Mouse (Mus musculus) embryonic stem cell, embryonic (primary cell): ENCODE results near the gene Orai3.
"Not testable (repeated sequence)": the region's sequence is repeated elsewhere in the genome, so short reads cannot be mapped to it uniquely, and the experiment has no call there.

Experiments
- CTCF ChIA-PET, 4 experiments: fragments of 300-600 bp in 2 of 4; fragments of 350-600 bp in 2 of 4; sonication (Branson Sonifier 250); formaldehyde crosslinking; loops; one replicate each; lab custom pipeline; 2022; ENCODE audit warnings: inconsistent platforms in 2 of 4; lab: Charles Lee
- POLR2A ChIA-PET, 4 experiments: fragments of 300-600 bp in 2 of 4; fragments of 350-600 bp in 2 of 4; sonication (Branson Sonifier 250); formaldehyde crosslinking; loops; one replicate each; lab custom pipeline; 2022; ENCODE audit warnings: antibody characterized with exemption in 4 of 4, inconsistent platforms in 1 of 4; lab: Charles Lee

The Orai3 gene

DNA sequence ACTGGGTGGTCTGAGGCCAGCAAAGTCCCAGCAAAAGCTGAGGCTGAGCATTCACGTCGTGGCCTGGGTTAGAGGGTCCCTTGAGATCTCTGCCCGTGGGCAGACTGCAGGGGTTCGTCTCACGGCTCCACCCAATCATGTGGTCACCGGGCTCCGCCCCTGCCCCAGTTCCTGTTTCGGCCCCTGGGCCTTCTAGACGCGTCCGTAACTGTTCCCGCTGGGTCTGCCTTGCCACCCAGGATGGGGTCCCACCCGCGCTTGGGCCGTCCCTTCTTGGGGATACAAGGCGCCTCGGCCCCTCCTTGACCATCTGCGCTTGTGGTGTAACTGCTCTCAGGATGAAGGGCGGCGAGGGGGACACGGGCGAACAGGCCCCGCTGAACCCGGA is at the start of gene Orai3:
Gene Orai3 (plus strand): TSS at position 165 of the 388 bp plus-strand sequence.
- ChIA-PET POLR2A (interaction anchor here in 3 of 4 experiments (0.6 to 2.5 kb wide), 43 partner anchors 9 to 975 kb away, joined by 3 to 18 read pairs (median 5); partner anchors contain the start of genes Ctf1 (in 2 of the 3), Kat8 (in 2 of the 3), Ccdc189 (in 1 of the 3) and Fus (in 1 of the 3)), CTCF (interaction anchor here in 2 of 4 experiments (0.6 to 1.4 kb wide), 3 partner anchors 76 to 150 kb away, joined by 3 to 4 read pairs (median 3); no protein-coding TSS in a partner anchor)

DNA sequence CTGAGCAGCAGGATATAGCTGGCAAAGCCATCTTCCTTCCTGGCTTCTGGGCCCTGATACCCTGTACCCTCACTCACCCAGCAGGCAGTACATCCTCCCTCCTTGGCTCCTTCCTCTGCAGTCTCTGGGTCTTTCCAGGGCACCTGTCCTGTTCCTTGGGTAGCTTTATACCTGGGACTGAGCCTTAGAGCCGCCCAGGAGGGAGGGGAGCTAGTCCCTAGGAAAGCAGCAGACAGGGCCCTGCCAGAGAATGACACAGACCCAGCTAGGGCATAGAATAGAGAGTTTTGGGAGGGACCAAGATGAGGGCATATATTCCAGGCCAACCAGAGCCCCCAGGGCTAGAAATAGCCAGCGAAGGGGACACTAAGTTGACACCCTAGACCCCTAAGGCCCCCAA is 44.1 kb upstream of the Orai3 start:
- CTCF ChIA-PET: interaction anchor here in 2 of 4 experiments (0.9 to 2.1 kb wide), 3 partner anchors 19 to 68 kb away, joined by 3 to 5 read pairs (median 4); partner anchors contain the start of gene Fbxl19 (in 1 of the 2)

DNA sequence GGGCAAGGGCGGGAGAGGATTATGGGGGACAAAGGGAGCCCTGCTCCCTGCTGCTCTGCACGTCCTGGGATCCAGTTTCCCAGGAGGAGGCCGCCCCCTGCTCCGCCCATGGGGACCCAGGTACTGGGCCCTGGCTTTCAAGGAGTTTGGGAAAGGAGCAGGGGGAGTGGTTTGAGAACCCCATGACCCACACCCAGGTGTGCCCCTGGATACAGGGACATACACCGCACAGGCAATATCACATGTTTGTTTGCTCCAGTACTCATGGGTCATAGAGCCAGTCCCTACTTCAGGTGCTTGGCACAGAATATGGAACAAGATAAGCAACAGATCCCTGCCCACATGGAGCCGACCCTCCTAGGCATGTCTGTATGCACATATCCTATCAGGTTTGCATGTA is 43.7 kb upstream of the Orai3 start:
- CTCF ChIA-PET: interaction anchor here in 3 of 4 experiments (0.9 to 2.1 kb wide), 4 partner anchors 9 to 75 kb away, joined by 3 to 7 read pairs (median 4); partner anchors contain the start of genes Fbxl19 (in 1 of the 3) and Hsd3b7 (in 1 of the 3)

More for the DNA sequence above, 44.1 kb upstream of the Orai3 start:
- POLR2A ChIA-PET: interaction anchor here in 2 of 4 experiments (0.5 to 3.2 kb wide), 5 partner anchors 12 to 243 kb away, joined by 3 to 14 read pairs (median 3); partner anchors contain the start of genes Bcl7c (in 1 of the 2), Ctf1 (in 1 of the 2) and Fbxl19 (in 1 of the 2)

DNA sequence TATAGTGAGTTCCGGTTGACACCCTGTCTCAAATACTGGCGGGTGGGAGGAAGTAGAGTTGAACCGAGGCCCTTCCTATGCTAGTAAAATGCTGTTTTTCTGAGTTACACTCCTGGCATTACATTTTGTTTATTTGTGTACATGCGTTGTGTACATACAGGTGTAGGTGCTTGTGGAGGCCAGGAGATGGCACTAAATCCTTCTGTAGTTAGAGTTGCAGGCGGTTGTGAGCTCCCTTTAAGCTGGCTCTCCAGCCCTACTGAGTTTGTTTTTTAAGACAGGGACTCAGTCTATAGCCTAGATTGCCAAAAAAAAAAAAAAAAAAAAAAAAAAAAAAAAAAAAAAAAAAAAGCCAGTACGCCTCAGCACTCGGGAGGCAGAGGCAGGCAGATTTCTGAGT is 41.7 kb upstream of the Orai3 start:
- ChIA-PET CTCF (interaction anchor here (0.5 to 2.3 kb wide), 52 partner anchors 11 to 1325 kb away, joined by 3 to 19 read pairs (median 5); partner anchors contain the start of genes Fbxl19 (in 4 of the 4), Ctf1 (in 2 of the 4), Stx1b (in 1 of the 4) and Stx4a (in 1 of the 4)), POLR2A (interaction anchor here (0.5 to 2.6 kb wide), 32 partner anchors 8 to 1226 kb away, joined by 3 to 11 read pairs (median 3); partner anchors contain the start of genes Ccdc189 (in 1 of the 4), Ctf1 (in 1 of the 4), Fbxl19 (in 1 of the 4) and Rnf40 (in 1 of the 4))

More for the DNA sequence above, 43.7 kb upstream of the Orai3 start:
- POLR2A ChIA-PET: interaction anchor here in 2 of 4 experiments (0.5 to 2.3 kb wide), 5 partner anchors 9 to 242 kb away, joined by 3 to 14 read pairs (median 3); partner anchors contain the start of genes Ctf1 (in 1 of the 2) and Fbxl19 (in 1 of the 2)

DNA sequence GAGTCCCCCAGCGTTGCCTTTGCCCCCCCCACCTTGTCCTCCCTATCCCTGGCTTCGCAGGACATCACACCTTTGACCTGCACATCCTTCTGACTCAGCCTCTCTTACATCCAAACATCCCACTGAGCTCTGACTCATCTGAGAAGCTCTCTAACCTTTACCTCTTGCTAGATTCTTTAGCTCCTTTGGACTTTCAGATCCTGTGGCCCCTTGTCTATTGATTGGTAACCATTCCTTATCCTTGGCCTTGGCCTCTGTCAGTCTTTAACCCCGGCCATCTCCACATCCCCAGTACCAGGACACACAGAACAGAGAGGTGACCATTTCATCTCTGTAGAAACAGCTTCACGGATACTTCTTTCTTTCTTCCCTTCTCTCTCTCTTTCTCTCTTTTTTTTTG is 39.4 kb upstream of the Orai3 start:
- CTCF ChIA-PET: interaction anchor here in 2 of 4 experiments (0.6 to 1.7 kb wide), 4 partner anchors 18 to 86 kb away, joined by 3 to 5 read pairs (median 4); no protein-coding TSS in a partner anchor
- POLR2A ChIA-PET: interaction anchor here in 3 of 4 experiments (0.6 to 2.6 kb wide), 10 partner anchors 9 to 236 kb away, joined by 3 to 8 read pairs (median 4); partner anchors contain the start of genes Fbxl19 (in 2 of the 3) and Ctf1 (in 1 of the 3)

DNA sequence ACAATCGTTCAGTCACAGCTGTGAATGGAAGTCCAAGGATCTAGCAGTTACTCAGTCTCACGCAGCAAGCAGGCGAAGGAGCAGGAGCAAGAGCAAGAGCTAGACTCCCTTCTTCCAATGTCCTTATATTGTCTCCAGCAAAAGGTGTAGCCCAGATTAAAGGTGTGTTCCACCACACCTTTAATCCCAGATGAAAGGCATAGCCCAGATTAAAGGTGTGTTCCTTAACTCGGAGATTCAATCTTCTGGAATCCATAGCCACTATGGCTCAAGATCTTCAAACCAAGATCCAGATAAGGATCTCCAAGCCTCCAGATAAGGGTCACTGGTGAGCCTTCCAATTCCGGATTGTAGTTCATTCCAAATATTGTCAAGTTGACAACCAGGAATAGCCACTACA is 37.5 kb upstream of the Orai3 start, which contains the start of gene Ctf2:
Gene Ctf2 (minus strand): TSS at position 101 of the 400 bp plus-strand sequence.
- POLR2A ChIA-PET, CTCF ChIA-PET: not testable (repeated sequence)

DNA sequence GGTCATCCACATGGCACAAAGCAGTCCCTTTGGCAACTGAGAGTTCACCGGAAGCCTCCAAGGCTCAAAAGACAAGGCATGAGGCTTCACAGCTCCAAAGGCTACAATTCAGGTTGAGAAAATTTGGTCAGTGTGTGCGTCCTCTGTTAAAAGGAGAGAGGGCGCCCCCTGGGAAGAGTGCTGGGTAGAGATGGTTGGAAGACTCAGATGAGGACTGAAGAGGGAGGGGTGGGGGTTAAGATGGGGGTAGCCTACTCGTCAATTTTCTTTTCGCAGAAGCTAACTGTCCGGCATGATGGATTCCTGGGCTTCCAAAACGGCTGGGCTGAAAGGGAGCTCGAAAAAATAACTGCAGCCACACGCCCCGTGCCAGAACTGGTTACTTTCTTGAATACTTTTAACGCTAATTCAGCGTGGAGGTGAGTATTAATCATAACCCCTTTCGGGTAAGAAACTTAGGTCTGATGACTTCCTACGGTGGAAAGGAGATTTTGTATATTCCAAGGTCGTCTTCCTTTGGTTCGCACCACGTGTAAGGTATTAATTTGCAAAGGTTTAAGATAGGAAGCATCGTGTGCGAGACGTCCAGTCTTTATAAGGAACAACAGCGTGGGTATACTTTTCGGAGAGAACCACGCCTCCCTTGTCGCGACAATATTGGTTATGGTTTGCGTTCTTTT is 25.1 kb upstream of the Orai3 start, which contains the start of gene Fbxl19:
Gene Fbxl19 (plus strand): TSS at position 178 of the 680 bp plus-strand sequence.
- POLR2A ChIA-PET: interaction anchor here (0.6 to 5.7 kb wide), 29 partner anchors 9 to 286 kb away, joined by 3 to 39 read pairs (median 5); partner anchors contain the start of genes Ctf1 (in 3 of the 4), Kat8 (in 1 of the 4) and Setd1a (in 1 of the 4)
- CTCF ChIA-PET: interaction anchor here (0.6 to 4.2 kb wide), 20 partner anchors 9 to 188 kb away, joined by 3 to 21 read pairs (median 5); partner anchors contain the start of genes Ctf1 (in 1 of the 4) and Zfp629 (in 1 of the 4)

DNA sequence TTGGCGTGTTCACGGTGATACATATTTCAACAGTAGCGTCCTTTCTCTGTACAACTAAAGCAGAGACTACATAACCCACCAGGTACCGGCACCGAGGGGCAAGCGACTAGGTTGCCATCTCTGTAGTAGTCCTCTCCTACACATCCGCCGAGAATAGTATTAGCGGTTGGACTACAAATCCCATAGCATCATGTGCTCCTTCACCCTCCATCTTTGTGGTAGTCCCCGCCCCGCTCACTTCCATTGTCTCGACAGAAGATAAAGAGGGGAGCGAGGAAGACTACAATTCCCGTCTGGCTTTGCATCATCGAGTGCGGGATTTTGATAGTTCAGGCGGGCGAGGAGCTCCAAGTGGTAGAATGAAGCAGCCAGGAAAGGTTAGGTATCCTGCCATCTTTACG is 24.4 kb upstream of the Orai3 start:
- ChIA-PET POLR2A (interaction anchor here in 3 of 4 experiments (0.6 to 6.1 kb wide), 45 partner anchors 9 to 274 kb away, joined by 3 to 56 read pairs (median 4); partner anchors contain the start of genes Ctf1 (in 3 of the 3), Setd1a (in 3 of the 3), Orai3 (in 2 of the 3) and Ccdc189 (in 1 of the 3)), CTCF (interaction anchor here in 3 of 4 experiments (0.6 to 4.2 kb wide), 12 partner anchors 17 to 88 kb away, joined by 3 to 21 read pairs (median 4); partner anchors contain the start of gene Ctf1 (in 1 of the 3))

DNA sequence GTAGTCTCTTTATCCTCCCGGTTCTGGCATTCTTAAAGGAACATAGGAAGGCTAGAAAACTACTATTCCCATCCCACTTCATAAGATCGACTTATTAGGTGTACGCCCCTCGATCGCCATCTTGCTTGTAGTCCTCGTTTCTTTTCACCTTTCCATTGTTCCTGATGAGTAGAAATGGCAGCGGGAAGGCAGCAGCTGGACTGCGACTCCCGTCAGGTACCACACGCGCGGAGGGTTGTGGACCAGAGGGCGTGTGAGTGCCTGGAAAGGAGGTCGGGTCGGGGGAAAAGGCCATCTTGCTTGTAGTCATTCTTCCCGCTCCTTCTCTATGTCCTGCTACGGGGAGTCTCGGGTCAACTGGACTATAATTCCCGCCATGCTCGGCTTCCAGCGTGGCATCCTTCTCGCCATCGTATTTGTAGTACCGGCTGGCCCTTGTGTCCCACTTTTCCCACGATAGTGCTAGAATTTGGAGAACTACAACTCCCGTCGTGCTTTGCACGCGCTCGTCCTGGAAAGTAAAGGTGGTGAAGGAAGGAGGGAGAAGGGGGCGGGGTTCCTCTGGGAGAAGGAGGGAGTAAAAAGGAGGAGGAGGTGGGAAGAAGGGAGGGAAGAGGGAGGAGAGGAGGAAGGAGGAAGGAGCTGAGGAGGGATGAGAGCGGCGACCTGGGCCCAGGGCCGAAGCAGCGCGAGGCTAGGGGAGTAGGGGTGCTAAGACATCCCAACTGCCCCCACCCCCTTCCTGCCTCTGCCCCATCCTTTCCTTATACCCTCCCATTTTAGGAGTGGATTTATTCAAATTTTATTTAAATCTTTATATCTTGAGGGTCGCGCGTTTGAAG is 23.7 kb upstream of the Orai3 start:
- ChIA-PET POLR2A (interaction anchor here in 3 of 4 experiments (0.6 to 6.1 kb wide), 57 partner anchors 9 to 275 kb away, joined by 3 to 56 read pairs (median 4); partner anchors contain the start of genes Ctf1 (in 3 of the 3), Setd1a (in 3 of the 3), Orai3 (in 2 of the 3) and Ccdc189 (in 1 of the 3)), CTCF (interaction anchor here (0.5 to 4.2 kb wide), 19 partner anchors 15 to 663 kb away, joined by 3 to 21 read pairs (median 3); partner anchors contain the start of genes Bcl7c (in 1 of the 4), Ctf1 (in 1 of the 4) and Setd1a (in 1 of the 4))

DNA sequence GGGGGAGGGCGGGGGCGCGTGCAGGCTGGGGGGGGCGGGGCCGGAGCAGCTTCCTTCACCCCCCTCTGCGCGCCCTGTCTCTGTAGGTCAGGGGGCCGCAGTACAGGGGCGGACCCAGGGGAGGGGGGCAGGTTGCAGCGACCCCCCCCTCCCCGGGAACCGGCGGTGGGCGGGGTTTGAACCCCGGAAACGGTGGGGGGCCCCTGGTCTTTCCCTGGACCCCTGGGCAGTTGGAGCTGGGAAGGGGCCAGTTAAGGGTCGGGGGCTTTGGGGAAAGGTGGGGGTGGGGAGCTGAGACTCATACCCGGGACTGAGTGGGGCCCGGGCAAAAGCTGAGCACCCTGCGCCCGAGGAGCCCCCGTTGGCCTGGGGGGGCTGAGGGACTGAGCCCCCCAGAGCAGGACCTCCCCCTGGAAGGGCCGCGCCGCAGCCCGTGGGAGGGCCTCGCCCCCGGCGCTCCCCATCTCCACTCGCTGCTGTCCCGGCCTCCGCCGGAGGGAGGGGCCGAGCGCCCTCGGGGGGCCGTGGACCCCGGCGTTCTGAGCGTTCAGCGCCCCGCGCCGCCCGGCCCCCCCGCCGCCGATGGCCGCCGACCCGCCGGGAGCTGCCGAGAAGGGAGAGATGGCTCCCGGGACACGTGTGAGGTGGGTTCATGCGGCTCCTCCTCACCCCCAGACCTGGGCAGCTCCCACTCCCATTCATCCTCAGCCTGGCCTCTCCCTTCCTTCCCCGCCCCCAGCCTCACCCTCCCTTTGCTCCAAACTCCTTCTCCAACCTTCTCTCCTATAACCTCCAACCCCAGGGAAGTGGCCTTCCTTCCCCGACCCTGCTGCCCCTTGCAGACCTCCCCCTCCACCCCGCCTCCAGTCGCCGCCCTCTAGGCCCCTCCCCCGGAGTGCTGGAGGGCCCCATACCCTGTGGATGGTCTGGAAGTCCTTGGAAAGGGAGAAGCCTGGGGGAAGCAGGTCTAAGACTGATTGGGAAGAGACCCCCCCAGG is 22.8 kb upstream of the Orai3 start:
- POLR2A ChIA-PET: interaction anchor here (0.6 to 6.1 kb wide), 55 partner anchors 8 to 320 kb away, joined by 3 to 56 read pairs (median 4); partner anchors contain the start of genes Ctf1 (in 3 of the 4), Setd1a (in 3 of the 4), Kat8 (in 2 of the 4) and Orai3 (in 2 of the 4)
- CTCF ChIA-PET: interaction anchor here (0.5 to 4.2 kb wide), 13 partner anchors 14 to 662 kb away, joined by 3 to 21 read pairs (median 3); partner anchors contain the start of genes Bcl7c (in 1 of the 4), Ctf1 (in 1 of the 4) and Setd1a (in 1 of the 4)

DNA sequence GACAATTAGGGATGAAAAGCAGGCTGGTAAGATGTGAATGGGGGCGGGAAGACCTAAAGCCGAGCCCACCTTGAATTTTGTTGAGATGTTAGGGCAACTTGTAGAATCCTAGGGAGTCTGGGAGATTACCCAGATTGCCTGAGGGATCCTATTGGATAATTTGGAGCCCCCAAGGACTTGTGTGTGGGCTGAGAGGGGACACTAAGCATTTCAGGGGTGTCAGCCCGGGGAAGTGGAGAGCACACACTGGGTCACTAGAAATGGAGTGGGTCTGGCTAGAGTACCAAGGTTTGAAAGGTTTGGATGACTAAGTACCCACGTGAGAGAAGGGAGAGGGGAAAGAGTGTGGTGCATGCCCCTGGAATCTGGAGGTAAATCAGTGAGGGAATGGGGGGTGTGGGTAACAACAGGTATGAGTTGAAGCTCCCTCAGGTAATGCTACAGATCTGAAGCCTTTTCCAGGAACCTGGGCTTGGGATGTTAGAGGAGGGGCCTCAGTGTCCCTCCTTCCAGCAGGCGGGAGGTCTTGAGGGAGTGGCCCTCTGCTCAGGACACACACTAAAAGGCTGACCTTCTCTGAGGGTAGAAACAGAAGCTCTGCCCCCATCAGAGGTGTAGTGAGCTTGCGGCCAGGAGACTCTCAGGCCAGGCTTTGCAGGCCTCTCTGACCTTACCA is 21.9 kb upstream of the Orai3 start:
- ChIA-PET POLR2A (interaction anchor here in 3 of 4 experiments (0.5 to 6.1 kb wide), 27 partner anchors 8 to 391 kb away, joined by 3 to 56 read pairs (median 7); partner anchors contain the start of genes Ctf1 (in 2 of the 3), Setd1a (in 2 of the 3), Kat8 (in 1 of the 3) and Orai3 (in 1 of the 3)), CTCF (interaction anchor here in 3 of 4 experiments (0.5 to 1.5 kb wide), 7 partner anchors 13 to 567 kb away, joined by 3 to 4 read pairs (median 3); partner anchors contain the start of genes Bcl7c (in 1 of the 3) and Setd1a (in 1 of the 3))

DNA sequence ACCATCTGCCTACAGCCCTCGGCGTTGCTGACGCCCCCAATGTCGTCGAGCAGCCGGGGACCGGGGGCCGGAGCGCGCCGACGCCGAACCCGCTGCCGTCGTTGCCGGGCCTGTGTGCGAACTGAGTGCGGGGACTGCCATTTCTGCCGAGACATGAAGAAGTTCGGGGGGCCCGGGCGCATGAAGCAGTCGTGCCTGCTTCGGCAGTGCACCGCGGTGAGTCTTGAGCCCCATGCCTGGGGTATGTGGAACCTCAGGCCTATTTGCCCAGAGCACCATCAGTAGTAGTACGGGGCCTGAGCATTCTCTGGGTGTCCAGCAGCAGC is 21.4 kb upstream of the Orai3 start:
- ChIA-PET CTCF (interaction anchor here in 2 of 4 experiments (0.5 to 1.5 kb wide), 4 partner anchors 73 to 567 kb away, joined by 3 read pairs; no protein-coding TSS in a partner anchor), POLR2A (interaction anchor here in 3 of 4 experiments (0.5 to 6.1 kb wide), 16 partner anchors 8 to 390 kb away, joined by 3 to 56 read pairs (median 4); partner anchors contain the start of genes Setd1a (in 2 of the 3), Ctf1 (in 1 of the 3) and Orai3 (in 1 of the 3))

DNA sequence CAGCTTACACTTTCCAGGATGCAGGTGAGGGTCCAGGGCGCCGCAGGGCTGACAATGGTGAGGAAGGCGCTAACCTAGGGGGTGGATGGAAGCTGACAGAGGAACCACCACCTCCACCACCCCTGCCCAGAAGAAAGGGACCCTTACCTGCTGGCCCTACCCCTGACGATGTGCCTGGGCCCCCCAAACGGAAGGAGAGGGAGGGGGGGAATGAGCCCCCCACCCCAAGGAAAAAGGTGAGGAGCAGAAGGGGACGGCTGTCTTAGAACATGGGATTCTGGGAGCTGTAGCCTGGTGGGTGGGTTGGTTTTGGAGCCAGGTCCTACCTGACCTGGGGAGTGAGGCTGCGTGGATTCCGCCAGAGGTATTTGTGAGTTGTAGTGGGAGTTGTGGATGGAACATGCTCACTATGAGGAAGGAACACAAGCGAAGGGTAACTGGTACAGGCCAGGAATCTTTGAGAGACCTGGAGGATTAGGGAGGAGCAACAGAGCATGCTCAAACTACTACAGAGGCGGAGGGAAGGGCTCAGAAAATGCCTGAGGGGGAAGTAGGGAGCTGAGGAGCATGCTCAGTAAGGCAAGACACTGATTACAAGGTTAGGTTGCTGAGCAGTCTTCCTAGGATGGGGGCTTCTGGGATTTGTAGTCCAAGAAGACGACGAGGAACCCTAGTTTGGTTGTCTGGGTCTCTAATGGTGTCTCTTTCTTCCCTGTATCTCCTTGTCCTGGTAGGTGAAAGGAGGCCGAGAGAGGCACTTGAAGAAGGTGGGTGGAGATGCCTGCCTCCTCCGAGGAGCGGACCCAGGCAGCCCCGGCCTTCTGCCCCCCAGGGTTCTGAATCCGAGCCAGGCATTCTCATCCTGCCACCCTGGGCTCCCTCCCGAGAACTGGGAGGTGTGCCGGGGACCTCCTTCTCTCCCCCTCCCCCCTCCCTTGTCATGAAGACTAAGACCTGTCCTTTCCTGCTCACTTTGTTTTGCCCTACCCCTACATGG is 19.2 kb upstream of the Orai3 start:
- CTCF ChIA-PET: interaction anchor here in 3 of 4 experiments (0.6 to 1.4 kb wide), 5 partner anchors 51 to 94 kb away, joined by 3 to 7 read pairs (median 4); no protein-coding TSS in a partner anchor
- POLR2A ChIA-PET: interaction anchor here (0.5 to 6.1 kb wide), 18 partner anchors 8 to 145 kb away, joined by 3 to 56 read pairs (median 4); partner anchors contain the start of genes Ctf1 (in 1 of the 4), Gm21974 (in 1 of the 4), Hsd3b7 (in 1 of the 4) and Setd1a (in 1 of the 4)
